7 mouse cellular contexts compared by ENCODE assay signal in genomic region chr13:34154217-34154930, GRCm38 (mm10). TPM values are rescaled to one million over a fixed set of nuclear protein-coding genes. Genes with fewer than 3 reads are reported as not detected.
DNase-seq lines count a peak whose midpoint lies in the region; ATAC-seq and TF ChIP-seq lines count a peak whose summit lies in the region.

No protein-coding gene starts in this region.

- H3K4me3 ChIP-seq in hindbrain, embryonic 14.5 days (replicated peaks; ENCODE audit: low read length) = peak overlapping the region; percentile 12
- peak overlapping the region; percentile 28 for H3K4me3 ChIP-seq in left cerebral cortex, adult 2 months

- DNase-seq in ZHBTc4 (ENCODE audit: low read depth, low spot score) = peak; percentile 93
- peak; percentile 80 for DNase-seq in cerebellum, adult 9-10 months
- DNase-seq in hindbrain, embryonic 14.5 days (ENCODE audit: low spot score) = peak; percentile 81
- DNase-seq in left cerebral cortex, adult 2 months (ENCODE audit: extremely low spot score in 1 of 2, low spot score in 2 of 2) = peak; percentile 76 to 80
- peak; percentile 82 to 86 for DNase-seq in lung, postnatal 4 days
- DNase-seq in right cerebral cortex, postnatal 4 days = peak; percentile 85

- ATAC-seq in frontal cortex, adult (ENCODE audit: low TSS enrichment) = peak; percentile 46; the same call in 1 of the 2 replicates
- peak; percentile 42; the same call in 1 of the 2 replicates for ATAC-seq in hindbrain, embryonic 14.5 days (ENCODE audit: low FRiP score)

- H3K9me3 ChIP-seq in hindbrain, embryonic 14.5 days (ENCODE audit: control insufficient read depth, low read length) = no peaks in the 10 kb centered on the region

- no peaks in the 10 kb centered on the region for H3K27me3 ChIP-seq in hindbrain, embryonic 14.5 days (ENCODE audit: control insufficient read depth, insufficient read depth, low read length)

- no peaks in the 10 kb centered on the region for H3K36me3 ChIP-seq in hindbrain, embryonic 14.5 days (replicated peaks; ENCODE audit: control insufficient read depth, insufficient read depth)

- TF ChIP-seq CTCF in left cerebral cortex, adult 2 months (IDR thresholded peaks at IDR 0.05) = peak; percentile 79

- peak overlapping the region; percentile 79 for H3K27ac ChIP-seq in hindbrain, embryonic 14.5 days
- peak overlapping the region; percentile 4; the same call in 1 of the 2 replicates for H3K27ac ChIP-seq in left cerebral cortex, adult 2 months

- H3K9ac ChIP-seq in hindbrain, embryonic 14.5 days = peak overlapping the region; percentile 12; the same call in 1 of the 2 replicates

- peaks cover 23% of the 10 kb centered on the region for H3K4me1 ChIP-seq in hindbrain, embryonic 14.5 days (replicated peaks; ENCODE audit: control insufficient read depth, insufficient read depth, low read length)

- WGBS in hindbrain, embryonic 14.5 days = 38% methylated on average over 13 of the region's 13 CpGs

- H3K4me2 ChIP-seq in hindbrain, embryonic 14.5 days (replicated peaks) = peak overlapping the region; percentile 40

- intact Hi-C loops in left cerebral cortex, adult 2 months (cut with DNase I) = loop anchor here (2.0 kb wide), 1 partner anchor 76 kb away; the partner anchor contains the start of gene Tubb2a

RNA-seq across cellular contexts. Expression of gene Psmg4, which starts 8.4 kb away (rescaled TPM):
- 73.3 and 87.0 TPM in 2 replicates for polyA plus RNA-seq in hindbrain, embryonic 14.5 days (2014; fragmentation: Nextera tagmentation; extraction: Ambion mirVana)
- total RNA-seq in left cerebral cortex, adult 2 months (2021) = 10 to 100 TPM; 19.4 to 20.6 TPM

RNA-seq across cellular contexts. Expression of gene Tubb2b, which starts 24.1 kb away (rescaled TPM):
- 682 and 716 TPM in 2 replicates for polyA plus RNA-seq in hindbrain, embryonic 14.5 days (2014; fragmentation: Nextera tagmentation; extraction: Ambion mirVana)
- 100 to 1,000 TPM; 153 to 177 TPM for total RNA-seq in left cerebral cortex, adult 2 months (2021)

Comparison
In these comparisons a context has a peak if more than half of its experiments do, and no peak if none do; other contexts are left out.
1. Peak in every context shown above with its lines: DNase-seq, ATAC-seq, H3K4me3 ChIP-seq and H3K27ac ChIP-seq.